ENCODE assay signal across 8 mouse cellular contexts in the genomic region with DNA sequence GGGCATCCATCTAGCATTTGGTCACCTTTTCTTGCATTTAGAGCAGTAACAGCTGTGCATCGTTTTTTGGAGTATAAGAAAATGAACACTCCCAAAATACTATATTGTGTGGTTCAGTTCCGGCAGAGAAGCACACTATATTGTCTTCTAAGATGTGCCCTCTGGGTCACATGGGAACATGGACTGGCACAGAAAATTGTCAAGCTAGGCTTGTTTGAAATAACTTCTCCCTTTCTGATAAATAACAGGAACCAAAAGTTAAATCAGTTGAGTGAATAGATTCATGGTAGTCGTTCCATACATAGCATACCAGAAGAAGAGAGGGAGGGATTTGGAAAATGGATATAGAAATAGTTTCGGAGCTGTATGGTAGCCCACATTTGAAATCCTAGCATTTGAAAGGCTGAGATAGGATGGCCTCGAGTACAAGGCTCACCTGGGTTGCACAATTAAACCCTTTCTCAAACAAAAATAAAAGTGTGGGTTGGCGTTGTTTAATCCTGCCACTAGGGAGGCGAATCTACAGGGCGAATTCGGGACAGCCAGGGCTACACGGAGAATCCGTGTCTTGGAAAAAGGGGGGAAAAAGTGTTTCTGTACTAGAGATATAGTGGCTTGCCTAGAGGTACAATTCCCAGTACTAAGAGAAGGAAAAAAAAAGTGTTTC. TPM values are rescaled to one million over a fixed set of nuclear protein-coding genes. Genes with fewer than 3 reads are reported as not detected.
DNase-seq lines count a peak whose midpoint lies in the region; ATAC-seq and TF ChIP-seq lines count a peak whose summit lies in the region.

No protein-coding gene starts in this region.

- peaks cover 26% of the 10 kb centered on the region for H3K4me1 ChIP-seq in kidney, adult 2 months (ENCODE audit: control insufficient read depth, insufficient read depth, low read length)
- H3K4me1 ChIP-seq in bone marrow, adult 2 months (ENCODE audit: control insufficient read depth, insufficient read depth, low read length) = no peaks in the 10 kb centered on the region; the same call in 1 of the 2 replicates
- peaks cover 46% of the 10 kb centered on the region for H3K4me1 ChIP-seq in hindbrain, embryonic 13.5 days (replicated peaks)
- peaks cover 38% of the 10 kb centered on the region for H3K4me1 ChIP-seq in midbrain, embryonic 13.5 days (replicated peaks)

- H3K4me3 ChIP-seq in kidney, adult 2 months (ENCODE audit: insufficient read depth, low read depth, low read length) = peak overlapping the region; percentile 11; the same call in 1 of the 2 replicates
- peak overlapping the region; percentile 99 for H3K4me3 ChIP-seq in bone marrow, adult 2 months (replicated peaks; ENCODE audit: control insufficient read depth, low read depth, low read length)
- peak overlapping the region; percentile 84 for H3K4me3 ChIP-seq in hindbrain, embryonic 13.5 days
- H3K4me3 ChIP-seq in midbrain, embryonic 13.5 days (replicated peaks) = peak overlapping the region; percentile 91

- TF ChIP-seq POLR2A in kidney, adult 2 months (IDR thresholded peaks at IDR 0.05; ENCODE audit: low read depth, low read length) = no peak
- no peak for TF ChIP-seq POLR2A in bone marrow, adult 2 months (IDR thresholded peaks at IDR 0.05; ENCODE audit: borderline replicate concordance, control insufficient read depth, low read depth, low read length)

- H3K4me2 ChIP-seq in hindbrain, embryonic 13.5 days = peak overlapping the region; percentile 66
- H3K4me2 ChIP-seq in midbrain, embryonic 13.5 days (replicated peaks) = peak overlapping the region; percentile 61

- peak overlapping the region; percentile 69 for H3K9ac ChIP-seq in hindbrain, embryonic 13.5 days
- H3K9ac ChIP-seq in midbrain, embryonic 13.5 days (replicated peaks) = peak overlapping the region; percentile 58

- 13% methylated on average over 11 of the region's 11 CpGs for WGBS in kidney, adult 2 months
- WGBS in bone marrow, adult 2 months = 12% methylated on average over 11 of the region's 11 CpGs
- WGBS in hindbrain, embryonic 13.5 days = 14% methylated on average over 11 of the region's 11 CpGs
- WGBS in midbrain, embryonic 13.5 days = 15% methylated on average over 11 of the region's 11 CpGs

- peak; percentile 5 for DNase-seq in kidney, adult 2 months
- DNase-seq in kidney, postnatal 4 days = no peak
- no peak for DNase-seq in adrenal gland, postnatal 10 days
- no peak for DNase-seq in adrenal gland, adult 18-20 months (ENCODE audit: low spot score in 2 of 2)
- no peak for DNase-seq in thymus, postnatal 25 days

- peak overlapping the region; percentile 83 for H3K27ac ChIP-seq in kidney, adult 2 months (ENCODE audit: insufficient read depth, low read depth, low read length)
- H3K27ac ChIP-seq in bone marrow, adult 2 months (ENCODE audit: control insufficient read depth, insufficient read depth, low read depth, low read length, poor library complexity) = peak overlapping the region; percentile 96
- H3K27ac ChIP-seq in hindbrain, embryonic 13.5 days = peak overlapping the region; percentile 97
- H3K27ac ChIP-seq in midbrain, embryonic 13.5 days = peak overlapping the region; percentile 85

- peak; percentile 45 for ATAC-seq in hindbrain, embryonic 13.5 days (ENCODE audit: low FRiP score)
- ATAC-seq in midbrain, embryonic 13.5 days = peak; percentile 32

- no peaks in the 10 kb centered on the region for H3K9me3 ChIP-seq in hindbrain, embryonic 13.5 days
- no peaks in the 10 kb centered on the region for H3K9me3 ChIP-seq in midbrain, embryonic 13.5 days

- no peaks in the 10 kb centered on the region for H3K27me3 ChIP-seq in kidney, adult 2 months (replicated peaks; ENCODE audit: control insufficient read depth, insufficient read depth, low read length)
- no peaks in the 10 kb centered on the region for H3K27me3 ChIP-seq in hindbrain, embryonic 13.5 days
- no peaks in the 10 kb centered on the region for H3K27me3 ChIP-seq in midbrain, embryonic 13.5 days

- no peaks in the 10 kb centered on the region for H3K36me3 ChIP-seq in kidney, adult 2 months (ENCODE audit: control insufficient read depth, insufficient read depth, low read length)
- peaks cover 16% of the 10 kb centered on the region for H3K36me3 ChIP-seq in hindbrain, embryonic 13.5 days
- H3K36me3 ChIP-seq in midbrain, embryonic 13.5 days = peaks cover 15% of the 10 kb centered on the region

- peak; percentile 32; the same call in 1 of the 2 replicates for TF ChIP-seq CTCF in kidney, adult 2 months (conservative IDR thresholded peaks at IDR 0.05; ENCODE audit: insufficient read depth, insufficient read length, low read depth, low read length)
- no peak for TF ChIP-seq CTCF in bone marrow, adult 2 months (IDR thresholded peaks at IDR 0.05; ENCODE audit: control insufficient read depth, insufficient read depth, low read length)

RNA-seq across cellular contexts. Expression of a gene that starts 0.5 kb away (rescaled TPM):
- polyA plus RNA-seq in kidney, adult 2 months (2012; rRNA removed) = 113 and 119 TPM in 2 replicates
- polyA plus RNA-seq in bone marrow, adult 2 months (2011; ENCODE audit: insufficient read depth, insufficient read length, low replicate concordance, missing spikeins) = 98.9 and 107 TPM in 2 replicates
- polyA plus RNA-seq in hindbrain, embryonic 13.5 days (2015; fragmentation: Nextera tagmentation; extraction: Ambion mirVana) = 69.8 and 72.0 TPM in 2 replicates
- 63.5 and 68.2 TPM in 2 replicates for polyA plus RNA-seq in midbrain, embryonic 13.5 days (2015; fragmentation: Nextera tagmentation; extraction: Ambion mirVana)
- total RNA-seq in adrenal gland, postnatal 10 days (2021) = 100 to 1,000 TPM; 114 to 116 TPM
- total RNA-seq in adrenal gland, adult 18-20 months (2021) = 100 to 1,000 TPM; 132 to 137 TPM

RNA-seq across cellular contexts. Expression of a gene that starts 9.3 kb away (rescaled TPM):
- polyA plus RNA-seq in kidney, adult 2 months (2012; rRNA removed) = 41.9 and 56.8 TPM in 2 replicates
- polyA plus RNA-seq in bone marrow, adult 2 months (2011; ENCODE audit: insufficient read depth, insufficient read length, low replicate concordance, missing spikeins) = 17.6 and 40.8 TPM in 2 replicates
- polyA plus RNA-seq in hindbrain, embryonic 13.5 days (2015; fragmentation: Nextera tagmentation; extraction: Ambion mirVana) = 19.0 and 19.9 TPM in 2 replicates
- 16.9 and 18.2 TPM in 2 replicates for polyA plus RNA-seq in midbrain, embryonic 13.5 days (2015; fragmentation: Nextera tagmentation; extraction: Ambion mirVana)
- 10 to 100 TPM; 21.0 to 33.0 TPM for total RNA-seq in adrenal gland, postnatal 10 days (2021)
- 10 to 100 TPM; 33.0 to 57.8 TPM for total RNA-seq in adrenal gland, adult 18-20 months (2021)

RNA-seq across cellular contexts. Expression of a gene that starts 28.9 kb away (rescaled TPM):
- 0.06 TPM in 1 of 2 replicates, not detected in the other for polyA plus RNA-seq in kidney, adult 2 months (2012; rRNA removed)
- not detected in 2 replicates for polyA plus RNA-seq in bone marrow, adult 2 months (2011; ENCODE audit: insufficient read depth, insufficient read length, low replicate concordance, missing spikeins)
- polyA plus RNA-seq in hindbrain, embryonic 13.5 days (2015; fragmentation: Nextera tagmentation; extraction: Ambion mirVana) = not detected in 2 replicates
- not detected in 2 replicates for polyA plus RNA-seq in midbrain, embryonic 13.5 days (2015; fragmentation: Nextera tagmentation; extraction: Ambion mirVana)
- not detected for total RNA-seq in adrenal gland, postnatal 10 days (2021)
- not detected for total RNA-seq in adrenal gland, adult 18-20 months (2021)

RNA-seq across cellular contexts. Expression of a gene that starts 40.7 kb away (rescaled TPM):
- polyA plus RNA-seq in kidney, adult 2 months (2012; rRNA removed) = 8.1 and 9.6 TPM in 2 replicates
- polyA plus RNA-seq in bone marrow, adult 2 months (2011; ENCODE audit: insufficient read depth, insufficient read length, low replicate concordance, missing spikeins) = 24.1 and 38.0 TPM in 2 replicates
- polyA plus RNA-seq in hindbrain, embryonic 13.5 days (2015; fragmentation: Nextera tagmentation; extraction: Ambion mirVana) = 33.2 and 35.0 TPM in 2 replicates
- 32.1 and 32.3 TPM in 2 replicates for polyA plus RNA-seq in midbrain, embryonic 13.5 days (2015; fragmentation: Nextera tagmentation; extraction: Ambion mirVana)
- 10 to 100 TPM; 16.4 to 22.3 TPM for total RNA-seq in adrenal gland, postnatal 10 days (2021)
- total RNA-seq in adrenal gland, adult 18-20 months (2021) = 10 to 100 TPM; 18.7 to 20.7 TPM

RNA-seq across cellular contexts. Expression of a gene that starts 52.9 kb away (rescaled TPM):
- 84.0 and 100 TPM in 2 replicates for polyA plus RNA-seq in kidney, adult 2 months (2012; rRNA removed)
- polyA plus RNA-seq in bone marrow, adult 2 months (2011; ENCODE audit: insufficient read depth, insufficient read length, low replicate concordance, missing spikeins) = 33.0 and 45.7 TPM in 2 replicates
- polyA plus RNA-seq in hindbrain, embryonic 13.5 days (2015; fragmentation: Nextera tagmentation; extraction: Ambion mirVana) = 122 and 128 TPM in 2 replicates
- 128 TPM in 2 replicates for polyA plus RNA-seq in midbrain, embryonic 13.5 days (2015; fragmentation: Nextera tagmentation; extraction: Ambion mirVana)
- 10 to 100 TPM; 39.9 to 48.3 TPM for total RNA-seq in adrenal gland, postnatal 10 days (2021)
- 10 to 100 TPM; 44.7 to 55.5 TPM for total RNA-seq in adrenal gland, adult 18-20 months (2021)

Comparison
In these comparisons a context has a peak if more than half of its experiments do, and no peak if none do; other contexts are left out.
1. H3K4me3 ChIP-seq: peak in every context shown above with its lines; median percentile 99 in bone marrow, adult 2 months; 91 in midbrain, embryonic 13.5 days; 84 in hindbrain, embryonic 13.5 days; 11 in kidney, adult 2 months.